Mouse (Mus musculus) layer of hippocampus, adult 8-10 months (tissue): ENCODE results near the gene Prpf31. TPM values are rescaled to one million over a fixed set of nuclear protein-coding genes. Genes with fewer than 3 reads are reported as not detected.
A peak's percentile ranks its signal among the peaks of the same experiment; 100 is the strongest.

Source experiments
- DNase-seq, 2 experiments: peaks; one replicate each; pipeline ENCODE4 v3.0.0; 2022; ENCODE audit warnings: low spot score in 2 of 2
- total RNA-seq, 4 experiments: library from RNA; stranded (reverse); gene quantifications; 2 replicates each; pipeline ENCODE4 v1.2.4; 2022

The Prpf31 gene
- total RNA-seq, 4 experiments from 2014 or later = 50.3 to 53.0 (median 51.0) TPM

DNA sequence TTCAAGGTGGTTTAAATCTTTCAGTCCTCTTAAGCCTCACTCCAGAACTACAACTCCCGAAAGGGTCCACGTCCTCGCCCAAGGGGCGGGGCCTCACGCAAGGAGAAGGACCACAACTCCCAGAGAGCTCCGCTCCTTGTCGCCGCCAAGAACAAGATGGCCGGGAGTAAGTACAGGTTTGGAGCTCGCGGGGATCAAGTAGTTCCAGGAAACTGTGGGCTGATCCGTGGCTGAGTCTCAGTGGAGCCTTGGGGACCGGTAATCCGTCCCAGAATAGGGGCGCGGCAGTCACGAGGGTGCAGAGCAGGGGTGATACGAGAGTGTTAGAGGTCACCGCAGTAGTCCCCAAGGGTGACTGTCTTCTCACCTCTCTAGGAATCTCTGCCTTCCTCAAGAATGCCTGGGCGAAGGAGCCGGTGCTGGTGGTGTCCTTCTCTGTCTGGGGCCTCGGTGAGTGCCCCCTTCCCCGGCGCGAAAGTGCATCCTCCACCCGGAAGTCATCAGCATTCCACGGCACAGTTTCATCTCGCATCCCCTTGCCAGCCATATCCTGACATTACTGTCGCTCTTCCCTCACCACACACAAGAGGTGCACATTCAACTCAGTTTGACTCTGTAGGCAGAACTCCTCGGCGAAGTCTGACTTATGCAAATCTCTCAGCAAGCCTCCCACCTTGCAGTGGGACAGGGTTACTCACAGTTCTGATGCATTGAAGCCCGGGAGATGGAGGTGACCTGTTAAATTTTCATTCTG, 12.4 kb upstream of the Prpf31 start, which contains the start of gene Ndufa3:
TSS of gene Ndufa3 (plus strand) at position 132 of the 754 bp plus-strand sequence.
- peak; percentile 83 to 87 for DNase-seq

DNA sequence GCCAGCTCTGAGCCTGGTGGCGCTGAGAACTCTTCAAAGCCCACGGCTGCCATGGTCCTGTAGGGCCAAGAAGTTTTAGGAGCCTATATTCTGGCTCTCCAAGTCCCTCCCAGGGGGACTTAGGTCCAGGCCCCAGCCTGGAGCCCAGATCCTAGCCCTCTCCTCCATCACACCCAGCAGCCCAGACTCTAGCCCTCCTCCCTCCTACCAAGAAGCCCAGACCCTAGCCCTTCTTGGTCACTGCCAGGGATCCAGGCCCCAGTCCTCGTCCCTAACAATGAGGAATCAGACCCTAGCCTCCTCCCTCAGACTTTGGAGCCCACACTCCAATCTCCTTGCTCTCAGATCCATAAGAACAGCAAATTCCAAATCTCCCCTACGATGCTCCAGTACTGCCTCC, 755 bp upstream of the Prpf31 start:
- no peak for DNase-seq

DNA sequence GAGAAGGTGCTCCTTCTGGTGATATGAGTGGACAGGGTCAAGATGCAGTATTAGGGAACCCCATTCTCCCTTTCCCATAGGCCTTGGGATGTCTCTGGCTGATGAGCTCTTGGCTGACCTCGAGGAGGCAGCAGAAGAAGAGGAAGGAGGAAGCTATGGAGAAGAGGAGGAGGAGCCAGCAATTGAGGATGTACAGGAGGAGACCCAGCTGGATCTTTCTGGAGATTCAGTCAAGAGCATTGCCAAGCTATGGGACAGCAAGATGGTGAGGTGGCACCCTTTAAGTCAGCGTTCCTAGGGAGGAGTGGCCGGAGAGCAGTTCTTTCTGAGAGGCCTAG, 662 bp downstream of the Prpf31 start:
- DNase-seq = no peak

DNA sequence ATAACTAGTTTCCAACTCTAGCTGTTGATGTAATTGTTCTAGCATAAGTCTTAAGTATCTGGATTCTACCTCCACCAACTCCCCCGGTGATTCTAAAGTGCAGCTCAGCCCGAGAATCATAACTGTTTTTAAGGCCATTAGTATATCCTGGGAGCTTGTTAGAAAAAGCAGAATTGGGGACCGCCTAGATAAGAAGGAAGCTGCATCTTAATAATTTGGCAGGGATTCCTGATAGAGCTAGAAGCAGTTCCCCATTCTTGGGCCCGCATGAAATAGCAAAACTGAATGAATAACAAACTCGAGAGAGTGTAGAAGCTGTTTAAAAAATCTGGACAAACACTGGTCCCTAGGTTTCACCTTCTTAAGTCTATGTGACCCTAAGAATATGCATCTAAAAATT, 13.6 kb downstream of the Prpf31 start:
- no peak for DNase-seq

DNA sequence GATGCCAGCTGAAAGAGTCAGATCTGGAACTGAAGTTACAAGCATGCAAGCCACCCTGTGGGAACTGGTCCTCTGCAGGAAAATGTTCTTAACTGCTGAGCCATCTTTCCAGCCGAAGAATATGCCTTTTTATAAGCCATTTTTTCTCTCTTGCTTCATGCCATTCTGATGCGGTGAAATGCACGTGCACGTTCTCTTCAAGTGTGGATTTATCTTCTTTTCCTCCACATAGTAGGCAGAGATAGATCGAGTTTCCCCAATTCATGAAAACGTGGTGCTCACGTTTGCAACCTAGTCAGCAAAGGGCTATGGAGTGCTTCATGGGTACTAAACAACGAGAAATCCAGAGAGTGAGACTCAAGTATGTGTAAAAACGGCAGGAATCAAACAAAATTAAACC, 14.1 kb downstream of the Prpf31 start:
- no peak for DNase-seq

DNA sequence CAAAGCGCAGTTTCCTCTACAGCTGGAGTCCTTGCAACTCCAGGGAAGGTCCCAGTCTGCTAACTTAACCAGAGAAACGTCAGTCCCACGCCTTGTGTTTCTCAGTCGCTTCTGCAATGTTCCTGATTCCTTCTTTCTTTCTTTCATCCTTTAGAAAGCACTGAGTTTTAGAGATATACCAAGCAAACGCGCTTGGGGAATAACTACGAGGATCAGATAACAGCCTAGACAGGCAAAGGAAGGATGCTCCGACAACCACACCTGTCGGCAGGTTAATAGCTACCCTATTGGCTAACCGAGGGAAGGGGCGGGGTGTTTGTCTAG, 14.5 kb downstream of the Prpf31 start:
- DNase-seq = no peak

DNA sequence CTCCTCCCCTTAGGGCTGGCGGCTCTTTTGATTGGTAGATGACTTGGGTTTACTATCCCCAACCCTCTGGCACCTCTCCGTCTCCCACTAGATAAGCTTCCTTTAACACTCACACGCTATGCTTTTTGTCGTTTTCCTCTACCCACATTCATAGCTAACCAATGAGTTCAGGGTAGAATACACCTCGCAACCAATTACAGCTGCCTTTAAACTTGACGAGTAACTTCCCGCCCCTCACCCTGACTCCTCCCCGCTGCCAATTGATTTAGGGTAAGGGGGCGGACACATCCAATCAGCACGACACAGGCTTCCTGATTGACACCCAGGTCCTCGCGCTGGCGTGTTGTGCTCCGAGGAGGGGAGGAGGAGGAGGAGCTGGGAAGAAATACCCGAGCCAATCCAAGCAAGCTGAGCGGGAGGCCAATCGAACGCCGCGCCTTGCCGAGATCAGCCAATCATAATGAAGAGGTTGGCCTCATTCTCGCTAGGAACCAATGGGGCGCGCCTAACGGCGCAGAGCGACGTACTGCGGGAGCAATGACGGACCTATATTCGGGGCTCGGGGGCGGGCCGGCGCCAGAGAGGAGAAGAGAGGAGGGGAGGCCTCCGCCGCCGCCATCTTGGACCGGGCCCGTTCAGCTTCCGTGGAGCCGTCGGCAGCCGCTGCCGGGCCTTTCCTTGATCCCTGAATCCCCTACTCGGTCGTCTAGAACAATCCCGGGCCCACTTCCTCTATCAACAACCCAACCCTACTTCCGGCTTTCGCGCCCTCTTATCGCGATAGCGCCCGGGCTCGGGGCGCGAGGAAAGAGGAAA, 15.1 kb downstream of the Prpf31 start, which contains the start of gene Cnot3:
TSS of gene Cnot3 (plus strand) at position 597 of the 816 bp plus-strand sequence.
- DNase-seq = peak; percentile 100

DNA sequence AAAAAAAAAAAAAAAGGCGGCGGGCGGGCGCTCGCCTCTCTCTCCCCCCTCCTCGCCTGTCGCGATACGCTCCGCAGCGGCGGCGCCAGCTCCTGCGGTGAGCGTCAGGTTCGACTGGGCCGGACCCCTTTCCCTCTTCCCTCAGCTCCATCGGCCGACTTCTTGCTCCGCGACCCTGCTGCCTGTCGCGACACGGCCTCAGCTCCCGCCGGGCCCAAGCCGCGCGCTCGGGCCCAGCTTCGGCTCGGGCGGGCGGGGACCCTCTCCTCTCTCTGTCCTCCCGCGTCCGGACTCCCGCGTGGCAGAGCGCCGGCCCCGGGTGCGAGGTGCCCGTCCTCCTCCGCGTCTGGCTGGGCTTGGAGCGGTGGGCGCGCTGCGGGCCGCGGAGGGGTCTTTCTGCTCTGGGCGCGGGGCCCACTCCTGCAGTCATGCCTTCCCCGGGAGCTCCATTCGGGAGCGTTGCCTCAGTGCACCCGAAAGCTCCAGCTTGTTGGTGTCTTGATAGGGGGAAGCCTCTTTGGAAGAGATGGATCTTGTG, 15.8 kb downstream of the Prpf31 start:
- peak in 1 of 2 experiments; percentile 37 for DNase-seq

DNA sequence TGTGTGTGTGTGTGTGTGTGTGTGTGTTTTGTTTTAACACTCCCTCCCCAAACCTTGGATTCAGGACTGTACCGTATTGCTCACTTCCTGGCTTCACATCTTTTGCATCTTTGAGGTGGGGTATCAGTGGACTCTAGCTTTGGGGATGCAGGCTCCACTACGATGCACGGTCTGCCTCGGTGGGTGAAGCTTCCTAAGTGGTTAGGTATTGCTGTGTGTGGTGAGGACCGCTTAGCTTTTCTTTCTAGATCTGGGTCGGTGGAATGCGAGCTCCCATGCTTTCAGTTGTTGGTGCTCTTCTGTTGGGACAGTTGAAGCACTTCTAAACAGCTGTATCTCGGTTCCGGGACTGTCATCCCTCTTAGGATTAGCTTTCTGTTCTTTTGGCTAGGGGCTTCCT, 16.4 kb downstream of the Prpf31 start:
- DNase-seq = no peak

DNA sequence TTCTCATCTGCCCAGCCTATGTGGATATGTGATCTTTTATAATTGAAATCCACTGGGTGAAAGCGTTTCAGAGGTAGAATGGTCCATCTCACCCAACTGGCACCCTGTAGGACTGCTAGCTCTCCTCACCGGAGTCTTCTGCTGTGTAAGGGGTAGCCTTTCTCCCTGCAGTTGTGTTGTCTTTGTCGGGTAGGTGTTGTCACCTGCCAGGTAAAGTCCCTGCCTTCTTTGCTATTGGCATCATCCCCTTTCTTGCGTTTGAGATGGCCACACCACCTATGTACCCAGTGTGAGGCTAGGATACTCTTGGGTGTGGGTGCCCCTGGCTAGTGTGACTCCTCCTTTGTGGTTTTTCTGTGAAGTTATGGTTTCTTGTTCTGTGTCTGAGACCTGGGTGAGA, 16.9 kb downstream of the Prpf31 start:
- no peak for DNase-seq

DNA sequence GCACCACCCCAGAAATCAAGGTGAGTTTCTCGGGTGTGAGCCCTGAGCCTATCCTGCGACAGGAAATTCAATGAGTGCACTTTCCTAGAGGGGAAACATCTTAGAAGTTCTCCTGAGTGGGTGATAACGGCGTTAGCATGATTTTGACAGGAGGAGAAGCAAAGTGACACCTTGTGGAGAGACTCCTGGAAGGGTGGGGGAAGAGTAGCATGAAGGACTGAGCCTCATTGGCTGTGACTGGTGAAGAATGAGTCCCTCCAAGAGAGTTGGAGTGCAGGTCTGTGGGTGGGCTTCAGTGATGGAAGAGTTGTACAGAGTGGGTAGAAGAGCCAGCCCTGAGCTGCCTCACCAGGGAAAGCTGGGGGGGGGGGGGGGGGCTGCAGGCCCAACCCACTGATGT, 27.2 kb downstream of the Prpf31 start:
- DNase-seq = no peak

DNA sequence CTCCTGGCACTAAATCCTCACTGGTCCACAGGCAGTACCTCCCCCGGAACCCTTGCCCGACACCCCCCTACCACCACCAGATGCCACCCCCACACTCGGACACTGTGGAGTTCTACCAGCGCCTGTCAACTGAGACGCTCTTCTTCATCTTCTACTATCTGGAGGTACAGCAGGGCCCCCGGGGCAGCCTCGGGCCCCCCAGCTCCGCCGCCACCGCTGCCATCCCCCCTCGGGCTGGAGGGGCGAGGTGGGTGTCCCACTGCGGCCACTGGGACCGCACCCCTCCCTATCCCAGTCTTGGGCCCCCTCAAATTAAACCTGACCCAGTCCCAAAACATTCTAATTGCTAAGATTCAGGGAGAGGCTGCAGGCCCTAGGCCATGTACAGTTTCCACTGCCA, 28.8 kb downstream of the Prpf31 start:
- DNase-seq = no peak

DNA sequence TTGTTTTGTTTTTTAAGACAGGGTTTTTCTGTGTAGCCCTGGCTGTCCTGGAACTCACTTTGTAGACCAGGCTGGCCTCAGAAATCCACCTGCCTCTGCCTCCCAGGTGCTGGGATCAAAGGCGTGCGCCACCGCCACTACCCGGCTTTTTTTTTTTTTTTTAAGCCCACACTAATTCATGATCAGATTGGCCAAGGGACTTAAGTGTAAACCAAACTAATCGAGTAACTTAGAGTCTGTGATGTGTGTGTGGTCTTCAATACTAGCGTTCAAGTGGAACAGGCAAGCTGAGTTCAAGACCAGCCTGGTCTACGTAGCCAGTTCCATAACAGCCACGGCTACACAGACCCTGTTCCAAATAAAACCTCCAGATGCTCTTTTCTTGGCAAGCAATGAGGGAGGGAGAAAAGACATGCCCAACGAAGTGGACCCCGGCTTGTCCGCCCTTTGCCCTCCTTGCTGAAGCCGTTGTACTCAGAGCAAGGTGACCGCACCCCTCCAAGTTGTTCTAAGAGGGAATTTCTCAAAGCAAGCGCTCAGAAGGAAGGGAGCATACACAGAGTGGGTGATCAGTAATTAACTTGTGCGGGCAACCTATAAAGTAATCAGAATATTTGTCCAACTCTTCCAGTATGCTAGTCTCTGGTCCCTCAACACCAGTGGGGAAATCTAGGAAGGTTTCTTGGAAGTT, 34.9 kb downstream of the Prpf31 start:
- no peak for DNase-seq

DNA sequence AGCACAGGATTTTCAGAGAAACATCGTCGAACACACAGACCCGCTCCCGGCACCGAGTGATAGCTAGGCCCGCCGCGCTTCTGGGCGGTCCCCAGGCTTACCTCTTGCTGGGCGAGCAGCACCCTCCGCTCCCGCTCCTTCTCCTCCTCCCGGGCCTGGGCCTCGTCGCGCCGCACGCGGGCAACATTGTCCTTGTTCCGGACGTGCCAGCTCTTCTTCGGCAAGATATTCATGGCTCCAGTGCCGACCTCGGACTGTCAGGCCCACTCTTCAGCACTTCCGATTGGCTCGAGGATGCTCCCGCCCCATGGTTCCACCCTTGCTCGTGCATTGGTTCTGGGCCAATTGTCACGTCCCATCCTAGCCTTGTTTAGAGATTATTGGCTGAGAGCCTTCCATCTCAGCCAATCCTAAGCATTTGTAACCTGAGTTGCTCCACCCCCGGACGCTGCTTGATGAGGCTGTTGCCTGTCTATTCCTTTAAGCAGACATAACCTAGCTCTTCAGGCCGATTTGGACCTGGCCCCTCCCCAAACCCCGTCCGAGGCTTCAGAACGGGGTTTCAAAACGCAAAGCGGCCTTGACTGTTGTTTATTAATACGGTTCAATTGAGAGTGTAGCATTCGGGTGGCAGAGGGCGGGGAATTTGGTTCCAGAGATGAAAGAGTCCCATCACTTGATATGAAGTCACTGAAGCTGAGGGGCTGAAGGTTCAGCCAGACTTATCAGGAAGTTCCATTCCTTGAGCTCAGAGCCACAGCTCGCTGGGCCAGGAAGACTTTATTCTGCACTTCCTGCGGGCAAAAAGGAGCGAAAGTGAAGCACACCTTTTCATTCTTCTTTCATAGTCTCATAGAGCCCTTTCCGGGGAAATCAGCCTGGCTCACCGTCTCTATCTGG, 35.7 kb downstream of the Prpf31 start, which contains the start of gene Leng1:
TSS of gene Leng1 (minus strand) at position 626 of the 900 bp plus-strand sequence.
- peak; percentile 97 for DNase-seq

DNA sequence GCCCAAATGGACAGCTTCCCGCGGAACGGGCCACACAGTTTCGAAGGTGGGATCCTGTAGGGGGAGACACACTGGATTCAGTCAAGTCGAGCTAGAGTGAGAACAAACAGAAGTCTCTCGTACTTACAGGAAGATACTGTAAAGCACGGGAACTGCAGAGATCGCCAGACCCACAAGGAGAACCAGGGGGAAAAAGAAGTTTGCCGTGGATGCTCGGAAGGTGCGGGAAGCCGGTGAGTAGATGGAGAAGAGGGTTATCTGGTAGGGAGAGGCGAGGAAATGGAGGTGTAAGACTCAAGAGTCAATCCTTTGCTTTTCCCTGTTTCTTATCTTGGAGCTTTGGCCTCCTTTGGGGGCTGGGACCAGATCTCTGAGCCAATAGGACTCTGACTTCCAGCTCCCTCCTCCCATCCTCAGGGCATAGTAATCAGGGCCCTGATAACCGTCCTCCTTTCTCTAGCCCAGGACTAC, 37.2 kb downstream of the Prpf31 start:
- DNase-seq = no peak

DNA sequence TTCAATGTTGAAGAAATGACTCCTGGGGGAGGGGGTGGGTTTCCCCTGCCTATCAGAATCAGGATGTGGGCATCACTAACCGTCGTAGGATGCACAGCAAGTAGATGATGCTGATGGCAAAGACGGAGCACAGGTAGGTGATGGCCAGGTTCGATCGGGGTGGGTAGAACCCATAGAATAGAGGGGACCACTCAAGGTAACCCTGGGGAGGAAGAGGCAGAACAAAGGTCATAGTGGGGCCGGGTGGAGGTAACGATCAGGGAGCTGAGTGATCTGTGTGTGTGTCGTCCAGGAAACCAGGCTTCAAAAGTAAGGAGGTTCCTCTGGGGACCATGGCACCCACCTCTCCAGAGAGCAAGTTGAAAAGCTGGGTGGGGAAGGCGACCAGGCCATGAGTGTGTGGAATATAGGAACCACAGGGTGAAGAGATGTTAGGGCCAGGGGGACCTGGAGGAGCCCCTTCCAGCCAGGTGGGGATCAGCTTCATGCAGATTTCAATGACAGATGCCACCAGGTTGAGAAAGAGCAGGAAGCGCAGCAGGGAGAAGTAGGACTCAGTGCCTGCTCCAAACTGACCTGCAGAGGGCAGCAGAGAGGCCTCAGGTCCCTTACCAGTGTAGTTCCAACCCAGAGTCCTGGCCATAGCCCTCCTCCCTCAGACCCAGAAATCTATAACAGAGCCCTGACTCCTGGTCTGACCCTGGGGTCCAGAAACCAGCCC, 44.9 kb downstream of the Prpf31 start:
- DNase-seq = peak; percentile 62 to 84

DNA sequence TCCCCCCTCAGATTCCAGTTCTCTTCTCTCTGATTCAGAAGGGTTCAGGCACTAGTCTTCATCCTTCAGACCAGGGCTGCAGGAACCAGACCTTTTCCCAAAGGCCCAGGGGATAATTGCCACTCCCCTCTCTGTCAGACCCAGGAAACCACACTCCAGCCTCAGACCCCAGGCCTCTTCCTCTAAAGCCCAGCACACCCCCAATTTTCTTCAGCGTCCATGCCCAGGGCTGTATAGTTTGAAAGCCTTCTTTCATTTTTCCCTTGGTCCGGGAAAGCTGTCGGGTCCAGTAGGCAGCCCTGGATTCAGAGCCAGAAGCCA, 45.4 kb downstream of the Prpf31 start:
- no peak for DNase-seq

DNA sequence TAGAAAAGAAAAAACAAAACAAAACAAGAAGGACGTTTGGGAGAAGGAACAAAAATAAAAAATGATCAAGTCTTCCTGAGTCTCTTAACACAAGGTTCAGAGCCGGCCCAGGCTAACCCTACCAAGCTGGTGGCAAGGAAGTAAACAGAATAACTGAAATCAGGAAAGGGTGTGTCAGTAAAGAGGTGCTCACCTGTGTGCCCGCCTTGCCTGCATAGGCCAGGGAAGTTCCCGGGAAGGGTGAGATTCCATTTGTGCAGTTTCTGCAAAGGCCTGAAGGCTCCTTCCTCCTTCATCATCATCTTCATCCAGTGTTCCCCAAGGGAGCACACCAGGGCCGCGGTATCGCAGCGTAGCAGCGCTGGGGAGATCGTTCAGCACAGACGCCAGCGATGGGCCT, 46.6 kb downstream of the Prpf31 start:
- no peak for DNase-seq

DNA sequence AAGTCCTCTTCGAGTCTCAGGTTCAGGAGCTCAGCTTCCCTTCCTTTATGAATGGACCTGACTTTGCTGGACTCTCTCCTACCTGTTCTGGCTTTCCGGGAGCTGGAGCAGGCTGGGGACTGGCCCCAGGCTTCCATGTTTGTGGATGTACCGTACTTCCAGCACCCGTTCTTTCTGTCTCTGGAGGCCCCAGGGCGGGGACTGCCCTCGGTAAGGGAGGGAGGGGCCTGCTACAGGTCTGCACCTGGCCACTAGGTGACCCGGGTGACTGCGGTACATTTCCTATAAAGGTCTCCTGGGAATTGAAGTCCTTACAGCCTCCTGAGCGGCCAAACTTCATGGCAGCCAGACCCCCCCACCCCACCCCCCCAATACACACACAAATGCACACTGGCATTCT, 47.6 kb downstream of the Prpf31 start, which contains the start of gene Tmc4:
TSS of gene Tmc4 (minus strand) at position 212 of the 400 bp plus-strand sequence.
- no peak for DNase-seq

DNA sequence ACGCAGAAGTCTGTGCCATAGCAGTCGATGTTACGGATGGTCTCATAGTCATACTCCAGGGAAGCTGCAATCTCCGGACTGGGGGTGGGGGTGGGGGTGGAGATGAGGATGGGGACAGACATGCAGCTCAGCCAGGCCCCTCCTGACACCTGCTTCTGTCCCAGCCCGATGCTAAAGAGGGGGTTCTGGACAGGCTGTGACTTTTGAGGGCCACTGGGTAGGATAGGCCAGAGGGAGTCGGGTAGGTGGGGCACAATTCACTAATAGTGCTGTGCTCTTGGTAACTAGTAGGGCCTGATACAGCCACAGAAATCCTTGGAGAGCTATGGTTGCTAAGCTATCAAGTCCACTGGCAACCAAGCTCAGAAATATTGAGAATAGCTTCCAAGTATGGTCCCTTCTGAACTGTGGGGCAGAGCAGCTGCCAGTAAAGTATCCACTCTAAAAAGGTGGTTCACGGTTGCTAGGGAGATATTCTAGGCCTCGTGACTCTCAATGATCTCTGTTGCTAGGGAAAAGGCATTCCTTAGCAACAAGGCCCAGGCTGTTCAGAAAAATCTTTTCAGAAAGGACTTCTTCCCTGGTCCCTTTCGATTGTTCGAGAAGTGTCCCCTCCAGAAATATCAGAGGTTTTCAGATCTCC, 54.2 kb downstream of the Prpf31 start:
- no peak for DNase-seq
